Mouse (Mus musculus) testis, postnatal 14 days (tissue): Measurements from ENCODE around the gene Olfr311.
A peak's percentile ranks its signal among the peaks of the same experiment; 100 is the strongest.

Experiments
- DNase-seq: peaks from one replicate; pipeline ENCODE4 v3.0.0; 2021; ENCODE audit warnings: low spot score

The Olfr311 gene

DNA sequence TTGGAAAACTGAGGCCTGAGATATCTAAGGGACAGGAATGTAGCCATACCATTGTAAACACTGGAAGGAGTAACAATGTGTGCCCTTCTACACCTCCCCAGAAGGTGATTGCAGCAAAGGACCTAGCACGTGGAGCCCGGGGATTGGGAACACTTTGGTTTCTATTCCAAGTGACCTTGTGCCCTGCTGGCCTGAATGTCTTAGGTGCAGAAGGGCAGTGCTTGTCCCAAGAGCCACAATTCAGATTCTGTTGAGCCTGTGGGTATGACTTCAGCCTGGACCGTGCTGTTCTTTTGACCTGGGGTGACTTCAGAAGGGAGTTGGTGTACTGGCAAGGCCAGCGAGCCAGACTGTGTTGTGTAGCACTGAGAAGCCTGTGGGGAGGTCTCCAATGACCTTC lies 31.9 kb downstream of the Olfr311 start:
- DNase-seq, result peak; percentile 54

DNA sequence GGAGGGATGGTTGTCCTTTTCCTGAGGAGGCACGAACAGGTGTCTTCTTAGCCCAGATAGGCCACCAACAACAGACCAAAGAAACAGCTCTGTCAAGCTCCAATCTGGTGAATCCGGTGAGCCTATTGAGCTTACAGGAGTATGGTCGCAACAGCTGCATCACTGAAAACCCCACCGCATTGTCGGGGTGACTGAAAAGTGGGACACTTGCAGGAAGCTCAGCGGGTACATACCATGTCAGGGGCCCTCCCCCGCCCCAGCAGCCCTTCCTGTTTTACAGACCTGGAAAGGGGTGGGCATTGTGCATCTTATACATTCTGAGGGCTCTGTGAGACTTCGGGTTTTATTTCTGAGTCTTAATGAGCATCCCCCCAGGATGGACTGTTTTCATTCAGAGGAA lies 44.7 kb downstream of the Olfr311 start:
- DNase-seq, result no peak

DNA sequence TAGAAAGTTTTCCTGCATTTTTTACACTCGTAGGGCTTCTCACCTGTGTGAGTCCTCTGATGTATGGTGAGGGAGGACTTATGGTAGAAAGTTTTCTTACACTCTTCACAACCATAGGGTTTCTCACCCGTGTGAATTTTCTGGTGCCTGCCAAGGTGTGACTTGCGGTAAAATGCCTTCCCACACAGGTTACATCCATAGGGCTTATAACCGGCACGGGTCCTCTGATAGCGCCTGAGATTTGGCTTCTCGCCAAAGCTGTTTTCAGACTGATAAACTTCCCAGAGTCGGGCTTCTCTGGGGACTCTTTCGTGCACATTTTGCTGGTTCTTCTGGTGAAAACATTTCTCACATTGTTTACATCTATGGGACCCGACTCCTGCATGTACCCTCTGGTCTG lies 51.5 kb downstream of the Olfr311 start:
- no peak for DNase-seq
